ENCODE assay signal across 8 mouse cellular contexts in the genomic region with DNA sequence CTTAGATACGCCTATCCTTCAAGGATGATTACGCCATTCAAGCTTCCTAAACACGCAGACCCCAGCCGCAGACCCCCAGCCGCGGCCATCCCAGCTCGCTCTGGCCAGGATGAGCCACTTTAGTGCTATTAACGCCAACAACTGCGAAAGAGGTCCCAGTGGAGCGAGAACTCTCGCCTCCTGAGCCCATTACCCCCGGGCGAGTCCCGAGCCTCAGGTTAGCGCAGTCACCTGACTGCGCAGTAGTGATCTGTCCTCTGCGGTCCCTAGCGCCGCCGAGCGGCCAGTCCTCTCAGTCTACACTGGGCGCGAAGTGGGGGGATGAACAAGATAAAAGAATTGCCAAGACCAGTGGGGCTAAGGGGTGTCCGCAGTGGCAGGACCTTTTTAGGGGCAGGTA. TPM values are rescaled to one million over a fixed set of nuclear protein-coding genes. Genes with fewer than 3 reads are reported as not detected.
DNase-seq lines count a peak whose midpoint lies in the region; ATAC-seq and TF ChIP-seq lines count a peak whose summit lies in the region.

No protein-coding gene starts in this region.

- H3K4me2 ChIP-seq in forebrain, embryonic 16.5 days (ENCODE audit: low read length), result peak overlapping the region; percentile 56

- H3K4me3 ChIP-seq in G1E (ENCODE audit: low read depth, low read length), result peak overlapping the region; percentile 72
- peak overlapping the region; percentile 77 for H3K4me3 ChIP-seq in cerebellum, adult 2 months (replicated peaks; ENCODE audit: insufficient read depth, low read depth, low read length)
- peak overlapping the region; percentile 33 for H3K4me3 ChIP-seq in forebrain, embryonic 16.5 days (replicated peaks; ENCODE audit: low read length)
- H3K4me3 ChIP-seq in hindbrain, embryonic 10.5 days, result peak overlapping the region; percentile 52

- H3K9me3 ChIP-seq in G1E (replicated peaks), result no peaks in the 10 kb centered on the region
- H3K9me3 ChIP-seq in forebrain, embryonic 16.5 days (ENCODE audit: control insufficient read depth, low read length), result no peaks in the 10 kb centered on the region
- no peaks in the 10 kb centered on the region for H3K9me3 ChIP-seq in hindbrain, embryonic 10.5 days

- peaks cover 39% of the 10 kb centered on the region for H3K27me3 ChIP-seq in G1E (ENCODE audit: insufficient read depth, low read length)
- no peaks in the 10 kb centered on the region for H3K27me3 ChIP-seq in cerebellum, adult 2 months (ENCODE audit: control insufficient read depth, insufficient read depth, low read length)
- H3K27me3 ChIP-seq in forebrain, embryonic 16.5 days (replicated peaks; ENCODE audit: control insufficient read depth, insufficient read depth, low read length), result peaks cover 10% of the 10 kb centered on the region
- H3K27me3 ChIP-seq in hindbrain, embryonic 10.5 days (ENCODE audit: insufficient read depth, poor library complexity, severe bottlenecking), result peaks cover 22% of the 10 kb centered on the region

- H3K9ac ChIP-seq in forebrain, embryonic 16.5 days (replicated peaks; ENCODE audit: low read depth, low read length), result 0 out of 2 replicates have a peak overlapping the region, but pooled peaks have one; percentile 7

- peak; percentile 65 for DNase-seq in G1E (ENCODE audit: low spot score)
- peak; percentile 89 to 90 for DNase-seq in cerebellum, adult 2 months
- peak; percentile 68 for DNase-seq in hindbrain, embryonic 10.5 days (ENCODE audit: low spot score)
- peak; percentile 59 to 66 for DNase-seq in layer of hippocampus, postnatal 10 days (ENCODE audit: low spot score in 2 of 2)
- peak; percentile 77 for DNase-seq in lung, postnatal 14 days
- peak; percentile 60 for DNase-seq in retina, embryonic 14.5 days (ENCODE audit: low spot score)
- DNase-seq in thymus, postnatal 36 days, result peak; percentile 57 to 60

- TF ChIP-seq POLR2A in cerebellum, adult 2 months (IDR thresholded peaks at IDR 0.05; ENCODE audit: borderline replicate concordance, insufficient read depth, low read length), result peak; percentile 74

- WGBS in cerebellum, adult 2 months, result 1% methylated on average over 24 of the region's 24 CpGs
- WGBS in forebrain, embryonic 16.5 days, result under 1% methylated on average over 24 of the region's 24 CpGs
- WGBS in hindbrain, embryonic 10.5 days, result 1% methylated on average over 24 of the region's 24 CpGs

- peaks cover 29% of the 10 kb centered on the region for H3K36me3 ChIP-seq in G1E (replicated peaks)
- H3K36me3 ChIP-seq in forebrain, embryonic 16.5 days (ENCODE audit: control insufficient read depth, insufficient read depth), result no peaks in the 10 kb centered on the region
- peaks cover 25% of the 10 kb centered on the region for H3K36me3 ChIP-seq in hindbrain, embryonic 10.5 days

- TF ChIP-seq CTCF in G1E (IDR thresholded peaks at IDR 0.05; ENCODE audit: low read depth, low read length), result no peak
- peak; percentile 79 for TF ChIP-seq CTCF in cerebellum, adult 2 months (IDR thresholded peaks at IDR 0.05; ENCODE audit: borderline replicate concordance, insufficient read depth, low read depth, low read length)

- ATAC-seq in G1E (ENCODE audit: extremely low read depth, insufficient number of reproducible peaks, low FRiP score, poor library complexity, severe bottlenecking), result no peak
- ATAC-seq in forebrain, embryonic 16.5 days, result peak; percentile 39

- H3K4me1 ChIP-seq in G1E (ENCODE audit: insufficient read depth, low read depth, low read length), result peaks cover 46% of the 10 kb centered on the region
- peaks cover 2% of the 10 kb centered on the region; the same call in 1 of the 2 replicates for H3K4me1 ChIP-seq in cerebellum, adult 2 months (ENCODE audit: control insufficient read depth, insufficient read depth, low read length)
- H3K4me1 ChIP-seq in forebrain, embryonic 16.5 days (replicated peaks; ENCODE audit: control insufficient read depth, insufficient read depth, low read length), result peaks cover 23% of the 10 kb centered on the region
- peaks cover 44% of the 10 kb centered on the region for H3K4me1 ChIP-seq in hindbrain, embryonic 10.5 days (replicated peaks)

- peak overlapping the region; percentile 99 for H3K27ac ChIP-seq in cerebellum, adult 2 months (ENCODE audit: insufficient read depth, low read length)
- no peak overlapping the region for H3K27ac ChIP-seq in forebrain, embryonic 16.5 days (ENCODE audit: low read length)
- H3K27ac ChIP-seq in hindbrain, embryonic 10.5 days, result peak overlapping the region; percentile 66

RNA-seq across cellular contexts. Expression of a gene that starts 8.3 kb away (rescaled TPM):
- total RNA-seq in G1E (2014; fragmentation: Nextera tagmentation) (not detected in 2 replicates), G1E (2017) (0.05 TPM in 1 of 2 replicates, not detected in the other)
- 0.14 and 0.15 TPM in 2 replicates for polyA plus RNA-seq in G1E (2012)
- polyA plus RNA-seq in cerebellum, adult 2 months (2012; rRNA removed), result 1,410 and 1,576 TPM in 2 replicates
- 26.9 and 38.4 TPM in 2 replicates for polyA plus RNA-seq in forebrain, embryonic 16.5 days (2015; fragmentation: Nextera tagmentation; extraction: Ambion mirVana)
- polyA plus RNA-seq in hindbrain, embryonic 10.5 days (2016; fragmentation: Nextera tagmentation; extraction: Ambion mirVana), result 12.3 and 17.0 TPM in 2 replicates
- total RNA-seq in layer of hippocampus, postnatal 10 days (2021), result 100 to 1,000 TPM; 715 to 725 TPM

RNA-seq across cellular contexts. Expression of a gene that starts 9.3 kb away (rescaled TPM):
- total RNA-seq in G1E (2014; fragmentation: Nextera tagmentation) (196 and 213 TPM in 2 replicates), G1E (2017) (62.9 and 71.6 TPM in 2 replicates)
- polyA plus RNA-seq in G1E (2012), result 306 and 372 TPM in 2 replicates
- polyA plus RNA-seq in cerebellum, adult 2 months (2012; rRNA removed), result 159 and 176 TPM in 2 replicates
- polyA plus RNA-seq in forebrain, embryonic 16.5 days (2015; fragmentation: Nextera tagmentation; extraction: Ambion mirVana), result 64.3 and 64.6 TPM in 2 replicates
- polyA plus RNA-seq in hindbrain, embryonic 10.5 days (2016; fragmentation: Nextera tagmentation; extraction: Ambion mirVana), result 56.3 and 69.4 TPM in 2 replicates
- 10 to 100 TPM; 74.6 to 75.0 TPM for total RNA-seq in layer of hippocampus, postnatal 10 days (2021)

RNA-seq across cellular contexts. Expression of a gene that starts 20.3 kb away (rescaled TPM):
- 61.4 and 63.6 TPM in 2 replicates for total RNA-seq in G1E (2014; fragmentation: Nextera tagmentation)
- 26.5 and 33.0 TPM in 2 replicates for total RNA-seq in G1E (2017)
- 61.9 and 82.0 TPM in 2 replicates for polyA plus RNA-seq in G1E (2012)
- polyA plus RNA-seq in cerebellum, adult 2 months (2012; rRNA removed), result 284 and 338 TPM in 2 replicates
- 67.8 and 77.7 TPM in 2 replicates for polyA plus RNA-seq in forebrain, embryonic 16.5 days (2015; fragmentation: Nextera tagmentation; extraction: Ambion mirVana)
- 41.4 and 66.7 TPM in 2 replicates for polyA plus RNA-seq in hindbrain, embryonic 10.5 days (2016; fragmentation: Nextera tagmentation; extraction: Ambion mirVana)
- total RNA-seq in layer of hippocampus, postnatal 10 days (2021), result 100 to 1,000 TPM; 163 to 168 TPM

RNA-seq across cellular contexts. Expression of a gene that starts 26.6 kb away (rescaled TPM):
- total RNA-seq in G1E (2014; fragmentation: Nextera tagmentation), result not detected in 2 replicates
- total RNA-seq in G1E (2017), result not detected in 2 replicates
- polyA plus RNA-seq in G1E (2012), result 0.05 TPM in 1 of 2 replicates, not detected in the other
- polyA plus RNA-seq in cerebellum, adult 2 months (2012; rRNA removed), result 0.48 and 1.0 TPM in 2 replicates
- not detected in 2 replicates for polyA plus RNA-seq in forebrain, embryonic 16.5 days (2015; fragmentation: Nextera tagmentation; extraction: Ambion mirVana)
- polyA plus RNA-seq in hindbrain, embryonic 10.5 days (2016; fragmentation: Nextera tagmentation; extraction: Ambion mirVana), result not detected in 2 replicates
- 1 to 10 TPM; 2.4 to 2.9 TPM for total RNA-seq in layer of hippocampus, postnatal 10 days (2021)

RNA-seq across cellular contexts. Expression of a gene that starts 34.3 kb away (rescaled TPM):
- total RNA-seq in G1E (2014; fragmentation: Nextera tagmentation), result 13.8 and 21.5 TPM in 2 replicates
- 11.5 and 12.4 TPM in 2 replicates for total RNA-seq in G1E (2017)
- 6.8 and 7.0 TPM in 2 replicates for polyA plus RNA-seq in G1E (2012)
- 60.9 and 61.1 TPM in 2 replicates for polyA plus RNA-seq in cerebellum, adult 2 months (2012; rRNA removed)
- polyA plus RNA-seq in forebrain, embryonic 16.5 days (2015; fragmentation: Nextera tagmentation; extraction: Ambion mirVana), result 35.6 and 42.7 TPM in 2 replicates
- polyA plus RNA-seq in hindbrain, embryonic 10.5 days (2016; fragmentation: Nextera tagmentation; extraction: Ambion mirVana), result 26.3 and 32.3 TPM in 2 replicates
- 10 to 100 TPM; 42.0 to 42.5 TPM for total RNA-seq in layer of hippocampus, postnatal 10 days (2021)

Comparison
In these comparisons a context has a peak if more than half of its experiments do, and no peak if none do; other contexts are left out.
1. RNA of a gene that starts 8.3 kb away (polyA plus RNA-seq): 1,410 to 1,576 TPM in cerebellum, adult 2 months; 26.9 to 38.4 TPM in forebrain, embryonic 16.5 days, 12.3 to 17.0 TPM in hindbrain, embryonic 10.5 days and 0.14 to 0.15 TPM in G1E; every median in the first group is over 10 times any median in the second.
2. Peak in every context shown above with its lines, with median percentiles within 50 percentile points of each other: DNase-seq and H3K4me3 ChIP-seq.